Mouse (Mus musculus) ES-E14 (cell line): ENCODE measurements around the gene Secisbp2l.

Experiments used
- ZC3H11A ChIP-seq: IDR thresholded peaks from 2 replicates; pipeline ENCODE4 v1.6.1; 2012; ENCODE audit warnings: low read depth, mild to moderate bottlenecking, inconsistent platforms, low read length, borderline replicate concordance
- ZNF384 ChIP-seq: IDR thresholded peaks from 2 replicates; pipeline ENCODE4 v1.6.1; 2012; ENCODE audit warnings: low read depth, low read length, inconsistent platforms

DNA sequence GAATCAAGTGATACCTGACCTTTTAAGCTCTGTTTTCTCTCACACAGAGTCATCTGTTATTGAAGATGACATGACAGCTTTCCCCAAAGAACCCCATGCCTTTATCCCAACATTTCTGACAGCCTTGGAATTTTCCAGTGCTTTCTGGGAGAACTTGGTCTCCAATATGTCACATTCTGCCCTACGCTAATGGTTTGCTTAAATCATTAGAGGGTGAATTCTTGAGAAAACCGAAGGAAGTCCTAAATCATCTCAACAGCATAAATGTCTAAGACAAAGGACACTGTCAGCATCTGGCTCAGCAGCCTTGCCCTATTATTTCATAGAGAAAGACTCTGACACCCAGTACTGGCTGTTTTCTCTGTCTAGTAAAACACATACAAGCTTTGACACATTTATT is 11.5 kb upstream of the Secisbp2l start:
- TF ChIP-seq ZNF384, result no peak
- TF ChIP-seq ZC3H11A, result no peak
